Mouse (Mus musculus): Measurements from ENCODE around the gene Mrvi1. TPM values are rescaled to one million over a fixed set of nuclear protein-coding genes. Genes with fewer than 3 reads are reported as not detected.
"Not testable (repeated sequence)": the region's sequence is repeated elsewhere in the genome, so short reads cannot be mapped to it uniquely, and the experiment has no call there.

Mrvi1 gene
- total RNA-seq, 1 experiment from 2014 or later = 3.5 TPM

GRCm38 (mm10) chr7:110903226-110903625 lies 79.0 kb downstream of the Mrvi1 start:
- no peak for ATAC-seq (ENCODE audit: extremely low read depth, insufficient number of reproducible peaks, low FRiP score, poor library complexity, severe bottlenecking)

- no peak for ATAC-seq (ENCODE audit: extremely low read depth, insufficient number of reproducible peaks, low FRiP score, poor library complexity, severe bottlenecking)
Measured at GRCm38 (mm10) chr7:110897202-110897601, 85.1 kb downstream of the Mrvi1 start.

DNA sequence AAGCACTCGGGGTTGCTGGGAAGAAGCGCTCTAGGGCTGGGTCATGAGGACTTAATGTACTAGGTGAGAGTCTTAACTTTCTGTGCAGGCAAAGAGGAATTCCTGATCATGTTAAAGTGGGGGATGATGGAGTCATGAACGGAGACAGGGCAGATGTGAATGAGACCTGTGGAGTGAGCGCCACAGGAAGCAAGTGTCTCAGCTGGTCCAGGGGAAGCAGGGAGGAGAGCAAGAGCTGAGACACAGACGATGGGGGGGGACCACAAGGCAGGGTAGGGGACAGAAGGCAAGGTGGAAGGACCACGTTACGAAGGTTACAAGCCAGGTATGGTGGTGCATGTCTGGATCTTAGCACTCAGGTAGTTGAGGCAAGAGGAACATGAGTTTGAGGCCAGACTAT lies 85.8 kb downstream of the Mrvi1 start:
- ATAC-seq (ENCODE audit: extremely low read depth, insufficient number of reproducible peaks, low FRiP score, poor library complexity, severe bottlenecking) = no peak

- not testable (repeated sequence) for ATAC-seq (ENCODE audit: extremely low read depth, insufficient number of reproducible peaks, low FRiP score, poor library complexity, severe bottlenecking)
Measured at GRCm38 (mm10) chr7:110895772-110896171, 86.5 kb downstream of the Mrvi1 start.

DNA sequence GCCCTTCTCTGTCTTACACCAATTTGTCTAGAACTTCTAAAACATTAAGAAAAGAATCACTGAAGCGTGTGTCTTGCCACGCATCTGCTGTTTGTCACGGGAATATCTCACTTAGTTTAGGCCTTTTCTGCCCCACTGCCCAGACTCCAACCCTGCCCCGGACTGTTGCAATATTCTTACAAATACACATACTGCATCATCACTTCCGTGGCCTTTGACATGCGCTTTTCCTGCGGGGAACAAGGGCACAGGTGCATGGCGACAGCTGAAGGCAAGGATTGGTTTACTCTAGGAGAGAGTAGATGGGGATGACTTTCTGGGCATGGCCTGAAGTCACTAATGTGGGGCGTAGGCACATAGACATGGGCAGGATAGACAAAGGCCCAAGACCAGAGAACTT lies 87.6 kb downstream of the Mrvi1 start:
- ATAC-seq (ENCODE audit: extremely low read depth, insufficient number of reproducible peaks, low FRiP score, poor library complexity, severe bottlenecking) = peak; percentile 56; the same call in 1 of the 2 replicates

GRCm38 (mm10) chr7:110893943-110894610 lies 88.2 kb downstream of the Mrvi1 start:
- peak; percentile 16; the same call in 1 of the 2 replicates for ATAC-seq (ENCODE audit: extremely low read depth, insufficient number of reproducible peaks, low FRiP score, poor library complexity, severe bottlenecking)

- no peak for ATAC-seq (ENCODE audit: extremely low read depth, insufficient number of reproducible peaks, low FRiP score, poor library complexity, severe bottlenecking)
Measured at GRCm38 (mm10) chr7:110891501-110891986, 90.7 kb downstream of the Mrvi1 start.

GRCm38 (mm10) chr7:110881746-110882333 lies 100.4 kb downstream of the Mrvi1 start:
- ATAC-seq (ENCODE audit: extremely low read depth, insufficient number of reproducible peaks, low FRiP score, poor library complexity, severe bottlenecking) = no peak

- ATAC-seq (ENCODE audit: extremely low read depth, insufficient number of reproducible peaks, low FRiP score, poor library complexity, severe bottlenecking) = no peak
Measured at GRCm38 (mm10) chr7:110878028-110878427, 104.2 kb downstream of the Mrvi1 start.

DNA sequence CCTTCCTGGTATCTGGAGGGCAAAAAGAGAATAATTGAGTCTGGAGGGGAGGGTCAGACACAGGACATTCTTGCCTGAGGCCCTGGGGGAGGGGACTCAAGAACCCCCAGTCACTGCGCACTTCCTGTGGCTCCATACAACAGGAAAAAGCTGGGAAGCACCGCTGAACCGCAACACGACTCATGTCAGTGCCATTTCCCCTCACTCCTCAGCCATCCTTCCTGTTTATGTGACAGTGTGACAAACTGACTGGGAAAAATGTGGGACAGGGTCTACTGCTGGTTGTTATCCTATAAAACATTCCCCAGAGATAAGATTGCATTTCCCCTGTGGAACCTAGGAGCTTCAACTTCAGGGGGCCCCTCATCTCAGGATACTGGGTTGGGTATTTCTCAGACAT lies 105.3 kb downstream of the Mrvi1 start:
- no peak for ATAC-seq (ENCODE audit: extremely low read depth, insufficient number of reproducible peaks, low FRiP score, poor library complexity, severe bottlenecking)

- no peak for ATAC-seq (ENCODE audit: extremely low read depth, insufficient number of reproducible peaks, low FRiP score, poor library complexity, severe bottlenecking)
Measured at GRCm38 (mm10) chr7:110868807-110869206, 113.5 kb downstream of the Mrvi1 start.

- no peak for ATAC-seq (ENCODE audit: extremely low read depth, insufficient number of reproducible peaks, low FRiP score, poor library complexity, severe bottlenecking)
Measured at GRCm38 (mm10) chr7:110867116-110867515, 115.1 kb downstream of the Mrvi1 start.

- ATAC-seq (ENCODE audit: extremely low read depth, insufficient number of reproducible peaks, low FRiP score, poor library complexity, severe bottlenecking) = no peak
Measured at GRCm38 (mm10) chr7:110866021-110866420, 116.2 kb downstream of the Mrvi1 start.

DNA sequence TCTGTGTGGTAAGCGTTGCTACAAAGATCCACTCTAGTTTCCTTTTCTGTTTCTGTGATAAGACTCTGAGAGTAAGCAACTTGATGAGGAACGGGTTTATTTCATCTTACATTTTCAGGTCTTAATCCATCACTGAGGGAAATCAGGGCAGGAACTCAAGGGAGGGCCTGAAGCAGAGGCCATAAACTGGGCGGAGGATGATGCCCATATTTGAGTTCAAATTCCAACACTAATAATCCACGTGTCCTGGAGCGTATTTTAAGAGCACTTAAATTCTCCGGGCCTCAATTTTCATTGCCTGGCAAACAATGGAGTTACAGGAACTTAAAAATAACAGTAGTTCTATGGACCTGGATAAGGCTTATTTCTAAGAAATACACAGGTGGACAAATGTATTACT lies 116.7 kb downstream of the Mrvi1 start:
- ATAC-seq (ENCODE audit: extremely low read depth, insufficient number of reproducible peaks, low FRiP score, poor library complexity, severe bottlenecking) = no peak

GRCm38 (mm10) chr7:110865038-110865437 lies 117.2 kb downstream of the Mrvi1 start:
- ATAC-seq (ENCODE audit: extremely low read depth, insufficient number of reproducible peaks, low FRiP score, poor library complexity, severe bottlenecking) = no peak

- no peak for ATAC-seq (ENCODE audit: extremely low read depth, insufficient number of reproducible peaks, low FRiP score, poor library complexity, severe bottlenecking)
Measured at GRCm38 (mm10) chr7:110862751-110863289, 119.4 kb downstream of the Mrvi1 start, which contains the start of gene Lyve1. TSS of gene Lyve1 (minus strand) at chr7:110863239.

DNA sequence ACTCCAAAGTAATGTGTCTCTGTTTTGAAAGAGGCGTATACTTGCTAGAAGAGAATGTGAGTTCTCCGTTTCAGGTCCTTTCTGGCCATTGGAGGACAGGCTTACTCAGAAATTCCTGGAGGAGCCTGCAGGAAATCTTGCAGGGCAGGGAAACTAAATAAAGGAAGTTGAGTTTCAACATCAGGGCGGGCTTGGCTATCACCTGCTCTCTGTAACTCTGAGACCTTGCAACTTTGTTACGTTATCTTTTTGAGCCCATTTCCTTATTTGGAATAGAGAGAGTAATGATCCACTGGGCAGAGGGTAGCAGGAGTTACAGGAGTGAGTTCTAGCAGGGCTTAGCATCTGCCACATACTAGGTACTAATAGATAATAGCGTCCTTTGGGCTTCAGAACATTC lies 122.1 kb downstream of the Mrvi1 start:
- ATAC-seq (ENCODE audit: extremely low read depth, insufficient number of reproducible peaks, low FRiP score, poor library complexity, severe bottlenecking) = peak; percentile 42; the same call in 1 of the 2 replicates

- ATAC-seq (ENCODE audit: extremely low read depth, insufficient number of reproducible peaks, low FRiP score, poor library complexity, severe bottlenecking) = no peak
Measured at GRCm38 (mm10) chr7:110855604-110856003, 126.7 kb downstream of the Mrvi1 start.

GRCm38 (mm10) chr7:110854927-110855546 lies 127.2 kb downstream of the Mrvi1 start:
- ATAC-seq (ENCODE audit: extremely low read depth, insufficient number of reproducible peaks, low FRiP score, poor library complexity, severe bottlenecking) = no peak

DNA sequence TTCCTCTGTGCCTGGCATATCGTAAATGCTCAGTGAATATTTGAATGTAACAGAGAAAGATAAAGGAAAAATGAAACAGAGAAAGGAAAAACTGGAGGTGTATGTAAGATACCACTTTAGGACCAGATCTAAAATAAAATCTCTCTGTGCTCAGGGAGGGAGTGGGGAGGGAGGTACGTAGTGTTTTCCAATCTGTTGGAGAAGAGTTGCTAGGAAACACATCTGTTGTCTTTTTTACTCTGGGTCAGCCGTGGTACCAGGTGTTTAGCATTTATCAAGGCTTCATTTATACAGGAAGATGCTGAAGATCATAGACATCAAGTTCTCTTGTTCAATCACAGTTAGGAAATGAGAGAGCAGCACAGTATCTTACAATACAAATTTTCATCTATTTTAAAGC lies 127.7 kb downstream of the Mrvi1 start:
- ATAC-seq (ENCODE audit: extremely low read depth, insufficient number of reproducible peaks, low FRiP score, poor library complexity, severe bottlenecking) = no peak
